Mouse (Mus musculus) testis, adult 2 months (tissue): ENCODE data around the gene Atg10.

Experiments
- CTCF ChIP-seq: fragments of 200-500 bp; IDR thresholded peaks from 2 replicates; pipeline ENCODE4 v1.5.1; 2012; ENCODE audit warnings: low read depth, mild to moderate bottlenecking, inconsistent platforms, low read length, moderate library complexity; ENCODE audit not compliant: control insufficient read depth, insufficient read depth, insufficient replicate concordance
- POLR2A ChIP-seq: fragments of 200-500 bp; IDR thresholded peaks from 2 replicates; pipeline ENCODE4 v1.6.1; 2012; ENCODE audit warnings: low read depth, mild to moderate bottlenecking, inconsistent platforms, low read length, moderate library complexity; ENCODE audit not compliant: control insufficient read depth

GRCm38 (mm10) chr13:90939192-90939591 is 284.6 kb downstream of the Atg10 start:
- TF ChIP-seq CTCF = no peak
- TF ChIP-seq POLR2A = no peak
